Mouse (Mus musculus) olfactory bulb, adult 2 months (tissue): ENCODE results near the gene Mycbp2.

Experiments
- CTCF ChIP-seq: fragments of 200-500 bp; IDR thresholded peaks from 2 replicates; pipeline ENCODE4 v1.5.1; 2012; ENCODE audit warnings: low read depth, mild to moderate bottlenecking, low read length, moderate library complexity; ENCODE audit not compliant: insufficient read depth
- POLR2A ChIP-seq: fragments of 200-500 bp; IDR thresholded peaks from 2 replicates; pipeline ENCODE4 v1.6.1; 2012; ENCODE audit warnings: mild to moderate bottlenecking, low read depth, low read length, moderate library complexity; ENCODE audit not compliant: insufficient read depth

- TF ChIP-seq CTCF (no peak), POLR2A (no peak)
Observed at GRCm38 (mm10) chr14:103095826-103096225, 250.8 kb downstream of the Mycbp2 start.
